Mouse (Mus musculus) liver, adult 2 months (tissue): ENCODE results near the gene Pfpl.

Experiments used
- CTCF ChIP-seq: fragments of 200-500 bp; IDR thresholded peaks from 2 replicates; pipeline ENCODE4 v1.5.1; 2011; ENCODE audit warnings: low read depth, low read length, control low read depth
- POLR2A ChIP-seq: fragments of 200-500 bp; IDR thresholded peaks from 2 replicates; pipeline ENCODE4 v1.6.1; 2011; ENCODE audit warnings: low read length, control low read depth; ENCODE audit not compliant: insufficient read depth; ENCODE audit errors: extremely low read depth

- no peak for TF ChIP-seq POLR2A
- no peak for TF ChIP-seq CTCF
These were observed 36.4 kb downstream of the Pfpl start for GRCm38 (mm10) chr19:12464127-12464526.
